Mouse (Mus musculus) liver, embryonic 14.5 days (tissue): ENCODE measurements around the gene Srgap2. TPM values are rescaled to one million over a fixed set of nuclear protein-coding genes. Genes with fewer than 3 reads are reported as not detected.
A peak's percentile ranks its signal among the peaks of the same experiment; 100 is the strongest.

Experiments used
- ATAC-seq: fragments of 200-750 bp; cut with Nextera tagmentation; 2 replicates; pipeline ENCODE4 v1.8.0; 2017; ENCODE audit warnings: moderate number of reproducible peaks, mild to moderate bottlenecking, moderate library complexity; ENCODE audit not compliant: insufficient read depth
- DNase-seq, 3 experiments: peaks; one replicate each; pipeline ENCODE4 v3.0.0-alpha.2; 2012 to 2013; ENCODE audit warnings: low read depth in 3 of 3, low spot score in 3 of 3
- H3K27ac ChIP-seq: fragments of 300-500 bp; sonication (generic); 2 replicates; pipeline ENCODE4 v1.5.1; 2014; ENCODE audit warnings: moderate library complexity, mild to moderate bottlenecking, control low read depth, inconsistent platforms
- H3K27me3 ChIP-seq: fragments of 300-500 bp; sonication (generic); 2 replicates; pipeline ENCODE4 v1.6.1; 2014; ENCODE audit warnings: mild to moderate bottlenecking, low read length, moderate library complexity; ENCODE audit not compliant: control insufficient read depth, insufficient read depth
- H3K36me3 ChIP-seq: fragments of 300-500 bp; sonication (generic); replicated peaks from 2 replicates; pipeline ENCODE4 v1.6.1; 2014; ENCODE audit warnings: low read depth; ENCODE audit not compliant: control insufficient read depth, insufficient read depth
- H3K4me1 ChIP-seq, 2 experiments: fragments of 200-500 bp in 1 of 2; fragments of 300-500 bp in 1 of 2; sonication (generic) in 1 of 2; replicated peaks; 2 replicates each; pipeline ENCODE4 v1.6.1; 2012 to 2014; ENCODE audit warnings: antibody characterized with exemption in 1 of 2, inconsistent platforms in 1 of 2, low read length in 1 of 2; ENCODE audit not compliant: control insufficient read depth in 2 of 2, insufficient read depth in 2 of 2
- H3K4me2 ChIP-seq: fragments of 300-500 bp; sonication (generic); 2 replicates; pipeline ENCODE4 v1.6.1; 2014; ENCODE audit warnings: low read depth, mild to moderate bottlenecking, control low read depth, moderate library complexity
- H3K4me3 ChIP-seq, 2 experiments: fragments of 200-500 bp in 1 of 2; fragments of 300-500 bp in 1 of 2; sonication (generic) in 1 of 2; 2 replicates each; pipeline ENCODE4 v1.5.1; 2012 to 2014; ENCODE audit warnings: low read depth in 2 of 2, low read length in 2 of 2, mild to moderate bottlenecking in 2 of 2, control low read depth in 1 of 2, inconsistent platforms in 1 of 2, moderate library complexity in 1 of 2; ENCODE audit not compliant: insufficient read depth in 1 of 2
- H3K9ac ChIP-seq: fragments of 300-500 bp; sonication (generic); replicated peaks from 2 replicates; pipeline ENCODE4 v1.6.1; 2014; ENCODE audit warnings: mild to moderate bottlenecking, control low read depth, moderate library complexity
- H3K9me3 ChIP-seq: fragments of 300-500 bp; sonication (generic); 2 replicates; pipeline ENCODE4 v1.6.1; 2016; ENCODE audit warnings: low read length, mixed read lengths; ENCODE audit not compliant: control insufficient read depth
- CTCF ChIP-seq: IDR thresholded peaks from 2 replicates; pipeline ENCODE4 v1.5.1; 2016; ENCODE audit warnings: antibody characterized with exemption, low read depth, control low read depth
- EP300 ChIP-seq: IDR thresholded peaks from 2 replicates; pipeline ENCODE4 v1.6.1; 2016; ENCODE audit warnings: antibody characterized with exemption, low read depth
- WGBS: fragments of 180-500 bp; shearing (Covaris S2); extraction: QIAGEN DNeasy Blood & Tissue Kit; methylation state at CpG from one replicate; pipeline ENCODE4 v1.1.7; 2014; ENCODE audit not compliant: insufficient replicate concordance; 5-methylcytosine and 5-hydroxymethylcytosine counted together
- polyA plus RNA-seq, 2 experiments: library from polyadenylated mRNA; depleted of rRNA in 1 of 2; stranded (reverse) in 1 of 2; unstranded in 1 of 2; fragments of >200 nt; fragmentation: Nextera tagmentation in 1 of 2; extraction: Ambion mirVana in 1 of 2; gene quantifications; 2 replicates each; pipeline versions ENCODE4 v1.2.1 to v1.2.3; 2012 to 2014

The Srgap2 gene
- polyA plus RNA-seq, 2 experiments, result 3.9 to 4.9 TPM

DNA sequence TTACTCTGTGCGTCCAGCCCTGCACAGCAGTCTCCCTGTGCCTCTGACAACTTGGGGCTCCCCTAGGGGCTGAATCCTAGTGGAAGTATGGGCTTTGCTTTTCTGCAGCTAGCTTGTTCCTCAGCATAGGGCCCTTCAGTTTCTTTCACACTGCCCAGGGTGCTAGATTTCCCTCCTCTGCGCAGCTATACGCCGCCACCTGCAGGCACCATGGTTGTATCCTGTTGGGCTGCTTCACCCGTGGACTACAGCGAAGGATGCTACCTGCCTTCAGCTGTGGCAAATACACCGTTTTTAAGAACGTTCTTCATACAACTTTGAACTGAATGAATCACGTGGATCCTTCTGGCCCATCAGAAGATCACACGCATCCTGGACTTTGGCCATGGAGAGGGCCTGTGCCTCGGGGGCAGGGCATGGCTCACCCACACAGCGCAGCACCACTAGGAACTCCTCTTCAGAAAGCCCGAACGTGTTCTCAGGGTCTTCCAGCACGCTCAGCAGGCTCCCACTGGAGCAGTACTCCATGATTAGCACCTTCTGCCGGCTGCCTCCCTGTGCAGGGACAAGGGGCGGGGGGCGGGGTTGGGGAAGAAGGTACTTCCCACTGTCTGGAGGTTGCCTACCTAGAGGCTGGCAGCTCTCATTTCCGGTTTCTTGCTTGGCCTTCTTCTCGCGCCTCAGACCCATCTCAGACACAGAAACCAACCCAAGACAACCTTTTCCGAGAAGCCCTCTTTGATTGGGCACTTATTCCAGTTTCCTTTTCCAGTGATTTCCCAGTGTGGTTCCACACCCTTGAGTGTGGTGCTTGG, 252.2 kb downstream of the Srgap2 start:
- H3K4me3 ChIP-seq, result peak overlapping the region; percentile 4 to 11; a peak in 2 of 4 replicates
- H3K27me3 ChIP-seq, result no peaks in the 10 kb centered on the region
- 31% methylated on average over 22 of the region's 22 CpGs for WGBS
- DNase-seq (no peak), ATAC-seq (peak; percentile 52)
- H3K4me1 ChIP-seq, result peaks cover 0 to 11% of the 10 kb centered on the region in 2 experiments; a peak in 2 of 4 replicates
- H3K9ac ChIP-seq, result no peak overlapping the region
- TF ChIP-seq CTCF (0 out of 2 replicates have a peak, but pooled peaks have one; percentile 22), EP300 (no peak)
- H3K27ac ChIP-seq, result peak overlapping the region; percentile 22; the same call in 1 of the 2 replicates
- H3K9me3 ChIP-seq, result no peaks in the 10 kb centered on the region
- peak overlapping the region; percentile 61 for H3K4me2 ChIP-seq
- H3K36me3 ChIP-seq, result no peaks in the 10 kb centered on the region

DNA sequence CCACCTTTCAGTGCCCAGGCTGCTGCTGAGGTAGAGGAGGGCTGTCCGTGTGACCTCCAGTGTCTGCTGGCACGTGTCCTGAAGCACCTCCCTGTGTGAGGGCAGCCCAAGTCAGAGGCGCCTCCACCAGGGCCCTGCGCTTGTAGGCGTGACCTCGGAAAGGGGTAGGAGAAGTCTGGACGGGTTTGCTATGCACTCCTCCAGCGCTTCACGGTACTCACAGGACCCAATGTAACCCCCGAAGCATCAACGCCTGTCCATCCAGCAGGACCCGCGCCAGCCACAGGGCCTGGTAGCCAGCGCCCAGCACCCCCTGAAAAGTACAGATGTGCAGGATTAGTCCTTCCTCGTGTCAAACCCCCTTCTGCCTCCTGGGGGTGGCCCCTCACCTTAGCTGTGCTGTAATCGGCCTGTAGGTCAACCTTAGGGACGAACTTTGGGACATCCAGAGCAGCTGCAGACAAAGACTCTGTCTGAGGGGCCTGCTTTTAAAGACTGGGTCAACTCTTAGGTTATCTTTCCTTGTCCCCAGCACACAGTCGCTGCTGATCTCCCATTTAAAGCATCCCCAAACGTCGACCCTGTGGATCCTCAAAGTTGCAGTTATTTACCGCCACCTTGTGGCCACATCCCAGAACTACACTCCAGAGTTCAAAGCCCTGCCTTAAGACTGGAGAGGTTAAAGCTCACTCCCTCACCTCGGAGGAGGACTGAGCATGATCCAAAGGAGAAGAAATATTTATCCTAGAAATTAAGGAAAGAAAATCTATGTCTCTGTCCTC, 257.2 kb downstream of the Srgap2 start:
- no peaks in the 10 kb centered on the region for H3K9me3 ChIP-seq
- H3K4me2 ChIP-seq, result no peak overlapping the region
- ATAC-seq (no peak), DNase-seq (peak in 1 of 3 experiments; percentile 46)
- H3K9ac ChIP-seq, result no peak overlapping the region
- 37% methylated on average over 22 of the region's 22 CpGs for WGBS
- no peaks in the 10 kb centered on the region for H3K4me1 ChIP-seq
- no peaks in the 10 kb centered on the region for H3K36me3 ChIP-seq
- no peak overlapping the region for H3K27ac ChIP-seq
- TF ChIP-seq CTCF, result peak; percentile 92
- TF ChIP-seq EP300, result no peak
- no peaks in the 10 kb centered on the region for H3K27me3 ChIP-seq
- no peak overlapping the region for H3K4me3 ChIP-seq

DNA sequence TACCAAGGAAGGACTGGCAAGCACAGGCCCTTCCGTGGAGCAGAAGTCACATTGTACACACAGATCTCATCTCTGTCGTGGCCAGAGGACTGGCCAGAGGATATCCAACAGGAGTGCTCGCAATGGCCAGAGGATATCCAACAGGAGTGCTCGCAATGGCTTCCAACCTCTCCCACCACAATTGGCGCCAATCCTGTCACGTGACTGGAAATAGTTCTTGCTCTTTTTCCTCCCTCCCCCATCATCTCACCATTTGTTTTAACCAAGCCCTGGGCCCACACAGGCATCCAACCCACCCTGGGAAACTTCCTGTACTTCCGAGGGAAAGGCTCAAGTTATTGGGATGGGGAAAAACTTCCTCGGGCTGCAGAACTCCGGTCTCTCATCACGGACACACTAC, 258.4 kb downstream of the Srgap2 start:
- no peak for ATAC-seq
- no peak overlapping the region for H3K27ac ChIP-seq
- H3K4me3 ChIP-seq, result no peak overlapping the region
- H3K9ac ChIP-seq, result no peak overlapping the region
- 67% methylated on average over 10 of the region's 10 CpGs for WGBS
- no peaks in the 10 kb centered on the region for H3K4me1 ChIP-seq
- no peak for DNase-seq
- H3K27me3 ChIP-seq, result no peaks in the 10 kb centered on the region
- TF ChIP-seq EP300, result no peak
- no peak for TF ChIP-seq CTCF
- H3K9me3 ChIP-seq, result no peaks in the 10 kb centered on the region
- H3K36me3 ChIP-seq, result no peaks in the 10 kb centered on the region
- no peak overlapping the region for H3K4me2 ChIP-seq

DNA sequence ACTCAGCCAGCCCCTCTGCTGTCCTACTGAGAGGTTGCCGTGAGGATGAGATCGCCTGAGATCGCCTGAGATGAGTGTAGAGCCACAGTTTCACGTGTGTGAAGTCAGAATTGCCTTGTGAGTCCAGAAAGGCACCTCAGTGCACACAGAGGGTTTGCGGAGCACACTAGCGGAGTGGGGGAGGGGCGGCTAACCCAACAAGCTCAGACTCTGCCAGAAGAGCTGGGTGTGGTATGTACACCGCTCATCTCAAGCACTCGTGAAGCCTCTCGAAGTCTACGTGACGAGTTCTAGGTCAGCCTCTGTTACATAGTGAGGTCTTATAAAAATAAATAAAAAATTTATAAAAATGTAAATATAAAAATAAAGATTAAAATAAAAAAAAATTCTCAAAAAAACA, 263.2 kb downstream of the Srgap2 start:
- no peak for ATAC-seq
- WGBS, result 58% methylated on average over 12 of the region's 12 CpGs
- no peaks in the 10 kb centered on the region for H3K27me3 ChIP-seq

DNA sequence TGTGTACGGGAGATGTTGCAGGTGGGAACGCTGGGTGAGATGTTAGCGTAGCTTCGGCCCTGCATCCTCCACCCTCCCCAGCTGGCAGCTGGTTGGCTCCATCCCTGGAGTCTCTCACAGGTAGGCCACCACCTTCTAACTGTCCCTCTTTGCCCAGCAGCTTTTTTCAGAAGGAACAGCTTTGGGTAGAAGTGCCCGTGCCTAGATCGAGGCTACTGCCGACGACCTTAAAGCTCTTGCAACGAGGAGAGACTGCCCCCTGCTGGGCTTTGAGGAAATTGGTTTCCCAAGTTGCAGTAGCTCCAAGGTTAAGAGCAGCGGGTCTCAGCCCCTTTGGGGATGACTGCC, 266.9 kb downstream of the Srgap2 start:
- 33% methylated on average over 10 of the region's 10 CpGs for WGBS
- H3K9me3 ChIP-seq, result no peaks in the 10 kb centered on the region
- ATAC-seq (no peak), DNase-seq (peak; percentile 35 to 42 (median 41))
- H3K27me3 ChIP-seq, result no peaks in the 10 kb centered on the region
- no peak overlapping the region for H3K4me2 ChIP-seq
- no peak for TF ChIP-seq EP300
- peak; percentile 89 for TF ChIP-seq CTCF
- H3K4me1 ChIP-seq, result no peaks in the 10 kb centered on the region
- no peaks in the 10 kb centered on the region for H3K36me3 ChIP-seq
- H3K4me3 ChIP-seq, result no peak overlapping the region
- no peak overlapping the region for H3K27ac ChIP-seq
- no peak overlapping the region for H3K9ac ChIP-seq

More for the DNA sequence above, 263.2 kb downstream of the Srgap2 start:
- Histone ChIP-seq H3K36me3 (no peaks in the 10 kb centered on the region), H3K9ac (no peak overlapping the region), H3K4me1 (no peaks in the 10 kb centered on the region), H3K27ac (no peak overlapping the region), H3K4me2 (no peak overlapping the region), H3K9me3 (no peaks in the 10 kb centered on the region), H3K4me3 (no peak overlapping the region)
- DNase-seq, result no peak
- TF ChIP-seq EP300 (no peak), CTCF (no peak)
